Mouse (Mus musculus) megakaryocyte, embryonic 14.5 days (primary cell): ENCODE results near the gene Nrxn1. TPM values are rescaled to one million over a fixed set of nuclear protein-coding genes. Genes with fewer than 3 reads are reported as not detected.
A peak's percentile ranks its signal among the peaks of the same experiment; 100 is the strongest.

Experiments
- H3K27me3 ChIP-seq: replicated peaks from 2 replicates; pipeline ENCODE3; 2012; ENCODE audit warnings: inconsistent platforms
- H3K36me3 ChIP-seq: replicated peaks from 2 replicates; pipeline ENCODE3; 2012; ENCODE audit warnings: low read length, inconsistent platforms, mixed read lengths
- H3K4me1 ChIP-seq: 2 replicates; pipeline ENCODE4 v1.6.1; 2012; ENCODE audit warnings: inconsistent platforms
- H3K4me3 ChIP-seq: replicated peaks from 2 replicates; pipeline ENCODE3; 2012; ENCODE audit warnings: moderate library complexity, mild to moderate bottlenecking, inconsistent platforms
- H3K9me3 ChIP-seq: 2 replicates; pipeline ENCODE4 v1.6.1; 2012; ENCODE audit warnings: inconsistent platforms
- FLI1 ChIP-seq: IDR thresholded peaks from 2 replicates; pipeline ENCODE4 v1.6.1; 2012; ENCODE audit warnings: low read length, inconsistent platforms, mixed read lengths
- GATA1 ChIP-seq: IDR thresholded peaks from 3 replicates; pipeline ENCODE4 v1.6.1; 2012; ENCODE audit warnings: mixed read lengths, low read length, inconsistent platforms, borderline replicate concordance
- polyA plus RNA-seq: library from polyadenylated mRNA; stranded (reverse); fragments of >175 nt; gene quantifications from 2 replicates; pipeline ENCODE4 v1.2.3, GENCODE M21; 2012; ENCODE audit warnings: low replicate concordance; ENCODE audit not compliant: insufficient read depth

The Nrxn1 gene
- polyA plus RNA-seq, 1 experiment, result not detected

GRCm38 (mm10) chr17:91085416-91085815 lies 7.5 kb downstream of the Nrxn1 start:
- H3K36me3 ChIP-seq, result no peaks in the 10 kb centered on the region

GRCm38 (mm10) chr17:91079096-91079495 lies 13.8 kb downstream of the Nrxn1 start:
- H3K27me3 ChIP-seq, result no peaks in the 10 kb centered on the region
- no peak overlapping the region for H3K4me3 ChIP-seq
- no peaks in the 10 kb centered on the region for H3K9me3 ChIP-seq
- no peaks in the 10 kb centered on the region for H3K36me3 ChIP-seq
- TF ChIP-seq FLI1, result no peak
- no peak for TF ChIP-seq GATA1
- H3K4me1 ChIP-seq, result no peaks in the 10 kb centered on the region

More at GRCm38 (mm10) chr17:91085416-91085815, 7.5 kb downstream of the Nrxn1 start:
- Histone ChIP-seq H3K27me3 (no peaks in the 10 kb centered on the region), H3K9me3 (peaks cover 19% of the 10 kb centered on the region), H3K4me1 (no peaks in the 10 kb centered on the region), H3K4me3 (no peak overlapping the region)
- TF ChIP-seq FLI1, result no peak

- H3K4me3 ChIP-seq, result no peak overlapping the region
- H3K27me3 ChIP-seq, result no peaks in the 10 kb centered on the region
- H3K36me3 ChIP-seq, result no peaks in the 10 kb centered on the region
- TF ChIP-seq GATA1 (no peak), FLI1 (no peak)
- no peaks in the 10 kb centered on the region for H3K9me3 ChIP-seq
- H3K4me1 ChIP-seq, result no peaks in the 10 kb centered on the region
Observed at GRCm38 (mm10) chr17:91074780-91075179, 18.1 kb downstream of the Nrxn1 start.

GRCm38 (mm10) chr17:91033466-91033865 lies 59.4 kb downstream of the Nrxn1 start:
- Histone ChIP-seq H3K27me3 (no peaks in the 10 kb centered on the region), H3K36me3 (no peaks in the 10 kb centered on the region), H3K4me3 (no peak overlapping the region), H3K9me3 (no peaks in the 10 kb centered on the region), H3K4me1 (no peaks in the 10 kb centered on the region)
- TF ChIP-seq FLI1 (no peak), GATA1 (no peak)

- no peaks in the 10 kb centered on the region for H3K36me3 ChIP-seq
- TF ChIP-seq FLI1 (no peak), GATA1 (no peak)
- no peaks in the 10 kb centered on the region for H3K4me1 ChIP-seq
- no peak overlapping the region for H3K4me3 ChIP-seq
- H3K27me3 ChIP-seq, result no peaks in the 10 kb centered on the region
- no peaks in the 10 kb centered on the region for H3K9me3 ChIP-seq
Observed at GRCm38 (mm10) chr17:91025061-91025623, 67.7 kb downstream of the Nrxn1 start.

- Histone ChIP-seq H3K36me3 (no peaks in the 10 kb centered on the region), H3K9me3 (no peaks in the 10 kb centered on the region), H3K27me3 (no peaks in the 10 kb centered on the region), H3K4me3 (peak overlapping the region; percentile 42), H3K4me1 (no peaks in the 10 kb centered on the region; the same call in 1 of the 2 replicates)
- no peak for TF ChIP-seq FLI1
- no peak for TF ChIP-seq GATA1
Observed at GRCm38 (mm10) chr17:91007385-91008089, 85.3 kb downstream of the Nrxn1 start.

- Histone ChIP-seq H3K9me3 (no peaks in the 10 kb centered on the region), H3K27me3 (no peaks in the 10 kb centered on the region), H3K4me1 (peaks cover 6% of the 10 kb centered on the region), H3K36me3 (no peaks in the 10 kb centered on the region), H3K4me3 (no peak overlapping the region)
- no peak for TF ChIP-seq GATA1
- no peak for TF ChIP-seq FLI1
Observed at GRCm38 (mm10) chr17:91000389-91000788, 92.5 kb downstream of the Nrxn1 start.

GRCm38 (mm10) chr17:90999667-91000154 lies 93.2 kb downstream of the Nrxn1 start:
- Histone ChIP-seq H3K4me3 (no peak overlapping the region), H3K27me3 (no peaks in the 10 kb centered on the region), H3K9me3 (no peaks in the 10 kb centered on the region), H3K36me3 (no peaks in the 10 kb centered on the region), H3K4me1 (peaks cover 8% of the 10 kb centered on the region)
- TF ChIP-seq GATA1 (no peak), FLI1 (no peak)

- Histone ChIP-seq H3K4me1 (peaks cover 8% of the 10 kb centered on the region), H3K27me3 (no peaks in the 10 kb centered on the region), H3K4me3 (peak overlapping the region; percentile 69), H3K36me3 (no peaks in the 10 kb centered on the region), H3K9me3 (no peaks in the 10 kb centered on the region)
- no peak for TF ChIP-seq FLI1
- no peak for TF ChIP-seq GATA1
Observed at GRCm38 (mm10) chr17:90997714-90998113, 95.2 kb downstream of the Nrxn1 start.

GRCm38 (mm10) chr17:90995436-90995835 lies 97.4 kb downstream of the Nrxn1 start:
- TF ChIP-seq FLI1 (no peak), GATA1 (no peak)
- Histone ChIP-seq H3K36me3 (no peaks in the 10 kb centered on the region), H3K9me3 (no peaks in the 10 kb centered on the region), H3K4me3 (peak overlapping the region; percentile 64), H3K4me1 (peaks cover 8% of the 10 kb centered on the region), H3K27me3 (no peaks in the 10 kb centered on the region)
